Mouse (Mus musculus) embryonic facial prominence, embryonic 14.5 days (tissue): ENCODE results near the gene Marco. TPM values are rescaled to one million over a fixed set of nuclear protein-coding genes. Genes with fewer than 3 reads are reported as not detected.

ENCODE experiments used
- ATAC-seq: fragments of 200-750 bp; cut with Nextera tagmentation; 2 replicates; pipeline ENCODE4 v1.8.0; 2017; ENCODE audit warnings: low read depth, moderate number of reproducible peaks, moderate TSS enrichment
- DNase-seq: peaks from one replicate; pipeline ENCODE4 v3.0.0-alpha.2; 2015; ENCODE audit warnings: low spot score
- H3K27ac ChIP-seq: fragments of 300-500 bp; sonication (generic); replicated peaks from 2 replicates; pipeline ENCODE4 v1.5.1; 2014; ENCODE audit warnings: low read depth, mild to moderate bottlenecking, low read length, moderate library complexity
- H3K27me3 ChIP-seq: fragments of 300-500 bp; sonication (generic); replicated peaks from 2 replicates; pipeline ENCODE4 v1.6.1; 2014; ENCODE audit warnings: low read length; ENCODE audit not compliant: control insufficient read depth, insufficient read depth
- H3K36me3 ChIP-seq: fragments of 300-500 bp; sonication (generic); 2 replicates; pipeline ENCODE4 v1.6.1; 2014; ENCODE audit warnings: low read length, mixed read lengths; ENCODE audit not compliant: control insufficient read depth, insufficient read depth
- H3K4me1 ChIP-seq: fragments of 300-500 bp; sonication (generic); 2 replicates; pipeline ENCODE4 v1.6.1; 2014; ENCODE audit warnings: antibody characterized with exemption, low read length; ENCODE audit not compliant: control insufficient read depth, insufficient read depth
- H3K4me2 ChIP-seq: fragments of 300-500 bp; sonication (generic); 2 replicates; pipeline ENCODE4 v1.6.1; 2014; ENCODE audit warnings: low read depth, mild to moderate bottlenecking, low read length, moderate library complexity, mixed read lengths
- H3K4me3 ChIP-seq: fragments of 300-500 bp; sonication (generic); 2 replicates; pipeline ENCODE4 v1.5.1; 2014; ENCODE audit warnings: low read depth, mild to moderate bottlenecking, low read length
- H3K9ac ChIP-seq: fragments of 300-500 bp; sonication (generic); 2 replicates; pipeline ENCODE4 v1.6.1; 2014; ENCODE audit warnings: low read depth, mild to moderate bottlenecking, low read length, moderate library complexity, mixed read lengths
- H3K9me3 ChIP-seq: fragments of 300-500 bp; sonication (generic); 2 replicates; pipeline ENCODE4 v1.6.1; 2016; ENCODE audit warnings: low read length; ENCODE audit not compliant: control insufficient read depth
- WGBS: fragments of 180-500 bp; shearing (Covaris S2); extraction: QIAGEN DNeasy Blood & Tissue Kit; methylation state at CpG from one replicate; pipeline ENCODE4 v1.1.7; 2014; 5-methylcytosine and 5-hydroxymethylcytosine counted together
- polyA plus RNA-seq: library from polyadenylated mRNA; unstranded; fragments of >200 nt; fragmentation: Nextera tagmentation; extraction: Ambion mirVana; gene quantifications from 2 replicates; pipeline ENCODE4 v1.2.1, GENCODE M21; 2014

The Marco gene
- polyA plus RNA-seq, 1 experiment from 2014 or later = not detected

DNA sequence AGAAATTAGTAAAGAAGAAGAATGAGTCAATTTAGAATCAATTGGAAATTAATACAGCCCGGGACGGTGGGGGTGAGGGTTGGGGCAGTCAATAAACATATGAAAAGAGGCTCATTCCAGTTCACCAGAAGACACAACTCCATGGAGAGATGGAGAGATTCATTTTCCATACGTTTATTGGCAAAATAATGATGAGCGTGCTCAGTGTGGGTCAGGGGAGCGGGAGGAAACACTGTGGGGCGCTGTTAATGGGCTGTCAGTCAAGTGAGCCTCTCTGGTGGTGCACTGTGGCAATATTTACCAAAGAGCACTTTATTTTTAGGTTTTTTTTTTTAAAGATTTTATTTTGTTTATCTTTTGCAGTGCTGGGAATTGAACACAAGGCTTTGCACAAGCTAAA, 45.8 kb downstream of the Marco start:
- Histone ChIP-seq H3K9ac (no peak overlapping the region), H3K4me2 (no peak overlapping the region), H3K27ac (no peak overlapping the region), H3K4me1 (no peaks in the 10 kb centered on the region), H3K36me3 (no peaks in the 10 kb centered on the region), H3K9me3 (no peaks in the 10 kb centered on the region), H3K27me3 (no peaks in the 10 kb centered on the region), H3K4me3 (no peak overlapping the region)
- no peak for DNase-seq
- no peak for ATAC-seq
- WGBS = 74% methylated on average over 6 of the region's 6 CpGs

DNA sequence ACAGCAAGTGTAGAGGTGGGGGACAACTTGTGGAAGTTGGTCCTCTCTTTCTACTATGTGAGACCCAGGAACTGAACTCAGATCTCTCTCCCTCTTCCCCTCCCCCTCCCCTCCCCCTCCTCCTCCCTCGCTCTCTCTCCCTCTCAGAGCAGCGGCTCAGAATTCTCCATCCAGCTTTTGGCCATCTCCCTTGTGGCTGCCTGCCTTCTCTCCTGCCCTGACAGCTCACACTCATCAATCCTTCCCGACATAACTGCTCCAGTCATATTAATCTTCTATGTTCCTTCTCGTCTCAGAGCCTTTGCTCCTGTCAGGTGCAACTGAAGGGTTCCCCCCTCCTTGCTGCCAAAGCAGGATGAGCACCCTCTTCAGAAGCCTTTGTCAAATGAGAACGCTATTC, 46.3 kb downstream of the Marco start:
- 54% methylated on average over 5 of the region's 5 CpGs for WGBS

DNA sequence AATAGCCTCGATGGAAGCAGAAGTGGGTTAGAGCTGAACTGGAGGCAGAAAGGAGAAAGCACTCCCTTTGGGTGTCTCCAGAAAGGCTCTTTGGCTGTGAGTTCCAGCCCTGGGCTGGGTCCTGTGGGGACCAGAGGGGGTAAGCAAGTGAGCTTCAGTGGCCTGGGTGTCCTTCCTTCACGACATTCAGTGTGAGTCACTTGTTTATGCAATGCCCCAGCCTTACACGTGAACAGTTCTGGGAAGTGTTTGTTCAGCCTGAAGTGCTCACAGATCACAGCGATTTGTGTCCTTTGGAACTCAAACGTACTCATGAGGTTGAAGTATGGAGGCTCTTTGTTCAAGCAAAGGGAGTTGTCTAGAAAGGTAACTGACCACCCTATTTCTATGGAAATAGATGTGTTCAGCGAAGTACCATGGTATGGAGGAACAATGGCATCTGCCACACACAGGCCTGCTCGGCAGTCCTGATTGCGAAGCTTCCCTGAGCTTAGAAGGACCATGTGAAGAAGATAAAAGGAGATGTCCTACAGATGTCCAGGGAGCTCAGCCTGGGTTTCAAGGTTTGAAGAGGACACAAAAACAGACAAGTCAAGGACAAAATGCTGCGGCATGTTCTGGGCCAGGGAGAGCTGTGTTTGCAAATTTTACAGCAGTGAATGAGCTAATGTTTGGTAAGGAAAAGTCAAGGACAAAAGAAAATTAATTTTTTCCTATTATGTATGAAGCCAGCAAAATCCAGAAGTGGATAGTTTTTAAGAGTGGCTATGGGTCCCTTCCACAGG, 53.1 kb downstream of the Marco start:
- H3K4me1 ChIP-seq = no peaks in the 10 kb centered on the region
- H3K9me3 ChIP-seq = no peaks in the 10 kb centered on the region
- no peak overlapping the region for H3K27ac ChIP-seq
- H3K9ac ChIP-seq = no peak overlapping the region
- 81% methylated on average over 9 of the region's 9 CpGs for WGBS
- no peak overlapping the region for H3K4me2 ChIP-seq
- ATAC-seq (no peak), DNase-seq (no peak)
- no peaks in the 10 kb centered on the region for H3K27me3 ChIP-seq
- H3K4me3 ChIP-seq = no peak overlapping the region
- H3K36me3 ChIP-seq = no peaks in the 10 kb centered on the region

More for the DNA sequence above, 46.3 kb downstream of the Marco start:
- Histone ChIP-seq H3K4me1 (no peaks in the 10 kb centered on the region), H3K4me2 (no peak overlapping the region), H3K4me3 (no peak overlapping the region), H3K36me3 (no peaks in the 10 kb centered on the region), H3K27me3 (no peaks in the 10 kb centered on the region), H3K9ac (no peak overlapping the region), H3K27ac (no peak overlapping the region), H3K9me3 (no peaks in the 10 kb centered on the region)
- ATAC-seq (no peak), DNase-seq (no peak)

DNA sequence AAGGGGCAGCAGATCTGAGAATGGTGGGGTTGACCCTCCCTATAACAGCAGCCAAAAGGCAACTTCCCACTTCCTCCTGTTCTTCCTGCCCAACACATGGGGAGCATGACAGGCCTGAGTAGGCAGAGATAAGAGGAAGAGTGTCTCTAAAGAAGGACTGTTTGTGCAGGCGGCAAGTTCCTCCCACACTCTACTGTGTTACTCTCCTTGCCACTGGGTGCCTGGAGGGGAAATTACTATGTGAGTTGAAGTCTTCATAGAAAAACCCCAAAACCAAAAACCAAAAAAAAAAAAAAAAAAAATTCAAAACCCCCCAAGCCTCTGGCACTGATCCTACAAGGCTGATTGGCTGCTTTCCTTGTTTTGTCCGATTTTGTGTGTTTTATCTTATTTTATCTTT, 55.2 kb downstream of the Marco start:
- Histone ChIP-seq H3K27ac (no peak overlapping the region), H3K36me3 (no peaks in the 10 kb centered on the region), H3K4me3 (no peak overlapping the region), H3K27me3 (no peaks in the 10 kb centered on the region), H3K4me1 (no peaks in the 10 kb centered on the region), H3K4me2 (no peak overlapping the region), H3K9me3 (no peaks in the 10 kb centered on the region), H3K9ac (no peak overlapping the region)
- 49% methylated on average over 2 of the region's 2 CpGs for WGBS
- DNase-seq (no peak), ATAC-seq (no peak)

DNA sequence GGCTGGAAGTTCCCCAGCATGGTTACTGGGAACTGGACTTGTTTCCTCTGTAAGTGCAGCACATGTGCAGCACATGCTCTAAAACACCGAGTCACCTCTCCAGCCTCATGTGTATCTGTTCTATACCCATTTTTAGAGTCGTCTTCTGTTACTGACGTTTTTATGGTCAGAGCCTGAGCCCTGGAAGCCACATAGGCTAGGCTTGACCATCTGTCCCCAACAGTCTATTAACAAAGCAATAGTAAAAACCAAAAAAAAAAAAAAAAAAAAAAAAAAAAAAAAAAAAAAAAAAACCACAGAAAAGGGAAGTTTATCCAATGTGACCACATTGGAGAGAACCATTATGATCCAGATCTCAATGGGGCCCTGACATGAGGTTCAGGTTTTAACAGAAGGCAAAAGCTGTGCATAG, 61.6 kb downstream of the Marco start:
- Histone ChIP-seq H3K4me1 (no peaks in the 10 kb centered on the region), H3K4me3 (no peak overlapping the region), H3K27me3 (no peaks in the 10 kb centered on the region), H3K36me3 (no peaks in the 10 kb centered on the region), H3K4me2 (no peak overlapping the region), H3K27ac (no peak overlapping the region), H3K9ac (no peak overlapping the region), H3K9me3 (no peaks in the 10 kb centered on the region)
- ATAC-seq (no peak), DNase-seq (no peak)
- WGBS = 73% methylated on average over 3 of the region's 3 CpGs

DNA sequence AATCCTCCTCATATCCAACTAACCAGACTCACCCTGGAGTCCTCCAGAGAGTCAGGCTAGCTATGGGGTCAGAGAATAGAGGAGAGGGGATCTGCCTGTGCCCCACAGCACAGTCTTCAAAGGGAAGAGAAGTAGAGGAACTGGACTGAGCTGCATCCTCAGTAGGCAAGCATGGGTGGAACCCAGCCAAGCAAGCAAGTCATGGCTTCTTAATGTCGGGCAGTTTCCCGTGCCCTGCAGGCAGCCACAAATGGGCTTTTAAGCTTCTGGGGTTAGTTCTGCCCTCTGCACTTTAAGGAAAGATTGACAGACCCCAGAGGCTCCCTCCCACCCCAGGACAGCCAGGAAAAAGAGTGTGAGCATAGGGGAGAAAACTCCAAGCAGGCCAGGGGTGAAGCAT, 63.2 kb downstream of the Marco start:
- Histone ChIP-seq H3K36me3 (no peaks in the 10 kb centered on the region), H3K4me1 (no peaks in the 10 kb centered on the region), H3K4me3 (no peak overlapping the region), H3K9ac (no peak overlapping the region), H3K27ac (no peak overlapping the region), H3K27me3 (no peaks in the 10 kb centered on the region), H3K4me2 (no peak overlapping the region), H3K9me3 (no peaks in the 10 kb centered on the region)
- 12% methylated on average over 2 of the region's 2 CpGs for WGBS
- ATAC-seq (no peak), DNase-seq (no peak)

DNA sequence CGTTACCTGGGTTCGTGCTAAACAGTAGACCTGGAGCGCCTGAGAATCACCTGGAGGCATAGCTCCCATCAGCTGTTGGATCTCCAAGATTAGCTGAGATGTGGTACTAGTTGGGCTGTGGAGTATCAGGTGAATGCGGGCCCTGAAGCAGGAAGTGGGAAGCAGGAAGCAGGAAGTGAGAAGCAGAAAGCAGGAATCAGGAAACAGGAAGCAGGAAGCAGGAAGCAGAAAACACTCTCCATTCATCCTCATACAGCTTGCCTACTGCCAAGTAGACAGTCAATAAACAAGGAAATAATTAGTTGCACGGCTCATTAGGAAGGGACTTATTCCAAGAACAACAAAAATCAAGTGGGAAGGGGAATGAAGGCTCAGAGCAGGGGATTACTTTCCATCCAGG, 69.2 kb downstream of the Marco start:
- DNase-seq = no peak
- no peak for ATAC-seq
- no peaks in the 10 kb centered on the region for H3K9me3 ChIP-seq
- no peak overlapping the region for H3K4me2 ChIP-seq
- no peaks in the 10 kb centered on the region for H3K4me1 ChIP-seq
- no peak overlapping the region for H3K27ac ChIP-seq
- 86% methylated on average over 5 of the region's 5 CpGs for WGBS
- no peak overlapping the region for H3K9ac ChIP-seq
- no peaks in the 10 kb centered on the region for H3K36me3 ChIP-seq
- H3K27me3 ChIP-seq = no peaks in the 10 kb centered on the region
- no peak overlapping the region for H3K4me3 ChIP-seq

DNA sequence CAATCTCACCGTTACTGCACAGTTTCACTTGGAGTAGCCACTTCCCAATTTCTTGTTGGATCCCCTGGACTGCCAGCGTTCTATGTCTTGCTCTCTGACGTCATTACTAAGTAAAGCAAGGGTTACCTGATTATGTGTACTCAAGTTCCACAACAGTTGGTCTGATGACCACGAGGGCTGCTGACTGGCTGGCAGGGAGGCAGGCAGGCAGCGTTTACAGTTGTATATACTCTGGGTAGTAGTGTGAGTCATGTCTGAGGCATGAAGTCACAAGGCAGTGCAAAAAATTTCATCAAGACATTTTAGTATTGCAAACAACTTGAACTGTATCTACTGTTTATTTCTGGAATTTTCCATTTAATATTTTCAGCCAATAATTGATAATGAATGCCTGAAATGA, 74.7 kb downstream of the Marco start:
- no peak for ATAC-seq

DNA sequence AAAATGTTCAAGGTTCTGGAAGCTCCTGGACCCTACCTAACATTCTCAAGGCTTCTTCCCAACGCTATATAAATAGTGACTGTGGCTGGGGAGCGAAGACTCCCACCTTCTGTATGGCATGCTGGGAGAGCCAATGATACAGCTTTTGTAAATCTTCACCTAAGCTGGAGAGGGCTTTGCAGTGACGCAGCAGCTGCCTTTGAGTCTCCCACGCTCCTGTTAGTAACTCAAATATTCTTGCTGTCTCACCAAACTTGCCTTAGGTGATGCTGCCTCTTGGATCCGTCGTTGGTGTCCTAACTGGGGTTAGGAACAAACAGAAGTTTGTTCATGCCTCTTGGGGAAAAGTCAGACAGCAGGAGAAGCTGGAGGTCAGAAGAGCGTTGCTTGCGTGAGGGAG, 79.2 kb downstream of the Marco start:
- H3K27me3 ChIP-seq = no peaks in the 10 kb centered on the region
- DNase-seq (no peak), ATAC-seq (no peak)
- H3K4me3 ChIP-seq = no peak overlapping the region
- no peak overlapping the region for H3K9ac ChIP-seq
- no peaks in the 10 kb centered on the region for H3K9me3 ChIP-seq
- 56% methylated on average over 8 of the region's 8 CpGs for WGBS
- H3K4me1 ChIP-seq = no peaks in the 10 kb centered on the region
- no peak overlapping the region for H3K4me2 ChIP-seq
- no peaks in the 10 kb centered on the region for H3K36me3 ChIP-seq
- no peak overlapping the region for H3K27ac ChIP-seq

More for the DNA sequence above, 74.7 kb downstream of the Marco start:
- H3K27me3 ChIP-seq = no peaks in the 10 kb centered on the region
- H3K27ac ChIP-seq = no peak overlapping the region
- no peak overlapping the region for H3K9ac ChIP-seq
- 68% methylated on average over 5 of the region's 5 CpGs for WGBS
- no peaks in the 10 kb centered on the region for H3K36me3 ChIP-seq
- H3K4me2 ChIP-seq = no peak overlapping the region
- no peaks in the 10 kb centered on the region for H3K4me1 ChIP-seq
- H3K9me3 ChIP-seq = no peaks in the 10 kb centered on the region
- no peak for DNase-seq
- H3K4me3 ChIP-seq = no peak overlapping the region
